Mouse (Mus musculus): ENCODE measurements at regions not wholly inside any gene's neighbourhood (a gene's known extent, or its start where the extent isn't known, plus 50 kb on each side); places are given as distances from the start of the nearest gene placed in this dataset.

DNA sequence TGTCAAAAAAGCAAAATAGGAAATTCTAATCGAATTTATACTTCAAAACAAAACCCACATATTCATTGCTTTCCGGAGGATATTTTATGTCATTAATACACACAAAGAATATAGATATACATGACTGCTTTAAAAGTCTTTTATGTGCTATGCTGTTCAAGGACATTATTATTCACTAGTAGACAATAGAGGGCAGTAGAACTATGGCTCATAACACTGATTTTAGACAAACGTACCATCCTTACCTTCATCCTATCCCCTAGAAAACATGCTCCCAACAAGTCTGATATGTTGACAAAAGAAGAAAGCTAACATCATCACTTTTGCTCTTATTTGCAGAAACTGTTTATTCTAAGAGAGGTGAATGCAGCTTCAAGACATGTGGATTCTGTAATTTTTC lies 566.8 kb downstream of the Gabrg2 start:
- no peak for ATAC-seq (ENCODE audit: low FRiP score)
- H3K27ac ChIP-seq (ENCODE audit: low read depth, low read length) = no peak overlapping the region
- DNase-seq (ENCODE audit: low spot score, missing footprints) = no peak
- no peak overlapping the region for H3K4me3 ChIP-seq (ENCODE audit: low read depth, low read length)
- no peaks in the 10 kb centered on the region for H3K9me3 ChIP-seq (ENCODE audit: control insufficient read depth, low read length)
- no peak overlapping the region for H3K9ac ChIP-seq (ENCODE audit: low read length)
- whole genome bisulfite sequencing = 79% methylated on average over 3 of the region's 3 CpGs
- no peaks in the 10 kb centered on the region for H3K36me3 ChIP-seq (ENCODE audit: control insufficient read depth, insufficient read depth, low read length)
- no peaks in the 10 kb centered on the region for H3K4me1 ChIP-seq (ENCODE audit: control insufficient read depth, insufficient read depth, low read length)
- no peaks in the 10 kb centered on the region for H3K27me3 ChIP-seq (ENCODE audit: control insufficient read depth, insufficient read depth, low read length)
- H3K4me2 ChIP-seq = no peak overlapping the region

DNA sequence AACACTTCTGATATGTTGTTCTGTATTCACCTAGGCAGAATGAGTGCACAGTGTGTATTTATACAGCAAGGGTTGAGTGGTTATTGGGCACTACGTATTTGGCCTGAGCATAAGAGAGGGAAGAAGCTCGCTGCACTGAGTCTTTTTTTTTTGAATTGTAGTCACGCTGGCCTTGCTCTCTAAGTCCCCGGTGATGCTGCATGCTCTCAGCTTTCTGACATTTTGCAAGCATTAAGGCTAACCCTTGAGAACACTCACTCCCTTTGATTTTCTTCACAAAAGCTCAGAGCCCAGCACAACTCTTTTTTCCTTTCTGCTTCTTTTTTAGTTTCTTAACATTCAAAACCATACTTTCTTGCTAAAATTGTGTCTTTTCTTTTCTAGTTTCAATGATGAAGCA lies 575.1 kb downstream of the Gabrg2 start:
- no peak for ATAC-seq (ENCODE audit: low FRiP score)
- no peak overlapping the region for H3K4me2 ChIP-seq
- H3K4me3 ChIP-seq (ENCODE audit: low read depth, low read length) = no peak overlapping the region
- WGBS = 50% methylated on average over 4 of the region's 4 CpGs
- no peak overlapping the region for H3K9ac ChIP-seq (ENCODE audit: low read length)
- DNase-seq (ENCODE audit: low spot score, missing footprints) = no peak
- H3K36me3 ChIP-seq (ENCODE audit: control insufficient read depth, insufficient read depth, low read length) = no peaks in the 10 kb centered on the region
- H3K9me3 ChIP-seq (ENCODE audit: control insufficient read depth, low read length) = no peaks in the 10 kb centered on the region
- no peak overlapping the region for H3K27ac ChIP-seq (ENCODE audit: low read depth, low read length)
- no peaks in the 10 kb centered on the region for H3K27me3 ChIP-seq (ENCODE audit: control insufficient read depth, insufficient read depth, low read length)
- H3K4me1 ChIP-seq (ENCODE audit: control insufficient read depth, insufficient read depth, low read length) = no peaks in the 10 kb centered on the region

Measured in midbrain, embryonic 11.5 days (tissue).